Comparison of ENCODE assay signal across 8 mouse cellular contexts in genomic region chr10:63337951-63338836, GRCm38 (mm10). TPM values are rescaled to one million over a fixed set of nuclear protein-coding genes. Genes with fewer than 3 reads are reported as not detected.
DNase-seq lines count a peak whose midpoint lies in the region; ATAC-seq and TF ChIP-seq lines count a peak whose summit lies in the region.

No protein-coding gene starts in this region.

- peaks cover 2% of the 10 kb centered on the region; the same call in 1 of the 2 replicates for H3K4me1 ChIP-seq in intestine, postnatal 0 days (replicated peaks; ENCODE audit: control insufficient read depth, insufficient read depth, low read length)
- peaks cover 24% of the 10 kb centered on the region for H3K4me1 ChIP-seq in limb, embryonic 13.5 days
- H3K4me1 ChIP-seq in midbrain, embryonic 13.5 days (replicated peaks), result peaks cover 23% of the 10 kb centered on the region

- peak overlapping the region; percentile 98 for H3K27ac ChIP-seq in intestine, postnatal 0 days (ENCODE audit: low read depth, low read length)
- H3K27ac ChIP-seq in limb, embryonic 13.5 days, result peak overlapping the region; percentile 94
- H3K27ac ChIP-seq in midbrain, embryonic 13.5 days, result peak overlapping the region; percentile 94

- H3K4me2 ChIP-seq in intestine, postnatal 0 days (replicated peaks; ENCODE audit: low read depth), result peak overlapping the region; percentile 80
- peak overlapping the region; percentile 79 for H3K4me2 ChIP-seq in limb, embryonic 13.5 days (replicated peaks)
- H3K4me2 ChIP-seq in midbrain, embryonic 13.5 days (replicated peaks), result peak overlapping the region; percentile 58

- H3K9ac ChIP-seq in intestine, postnatal 0 days (ENCODE audit: low read depth, low read length), result peak overlapping the region; percentile 99
- peak overlapping the region; percentile 95 for H3K9ac ChIP-seq in limb, embryonic 13.5 days
- peak overlapping the region; percentile 96 for H3K9ac ChIP-seq in midbrain, embryonic 13.5 days (replicated peaks)

- no peak for TF ChIP-seq CTCF in intestine, postnatal 0 days (IDR thresholded peaks at IDR 0.05; ENCODE audit: low read depth)

- no peaks in the 10 kb centered on the region for H3K9me3 ChIP-seq in intestine, postnatal 0 days (ENCODE audit: control insufficient read depth)
- H3K9me3 ChIP-seq in limb, embryonic 13.5 days, result no peaks in the 10 kb centered on the region
- no peaks in the 10 kb centered on the region for H3K9me3 ChIP-seq in midbrain, embryonic 13.5 days

- peak; percentile 31 to 52 for DNase-seq in left cerebral cortex, adult 18-20 months (ENCODE audit: low spot score in 2 of 2)
- no peak for DNase-seq in left cerebral cortex, adult 11 months (ENCODE audit: low spot score)
- peak; percentile 35 for DNase-seq in embryo, embryonic 11.5 days (ENCODE audit: low read depth, low spot score)
- peak; percentile 38 to 69 for DNase-seq in gastrocnemius, postnatal 4 days (ENCODE audit: low spot score in 2 of 2)
- peak; percentile 70 to 76 for DNase-seq in spleen, postnatal 10 days (ENCODE audit: low spot score in 2 of 2)

- WGBS in intestine, postnatal 0 days, result under 1% methylated on average over 77 of the region's 113 CpGs
- WGBS in limb, embryonic 13.5 days, result 1% methylated on average over 98 of the region's 113 CpGs
- under 1% methylated on average over 91 of the region's 113 CpGs for WGBS in midbrain, embryonic 13.5 days

- peak overlapping the region; percentile 82 for H3K4me3 ChIP-seq in intestine, postnatal 0 days (ENCODE audit: low read depth, low read length)
- H3K4me3 ChIP-seq in limb, embryonic 13.5 days, result peak overlapping the region; percentile 77
- peak overlapping the region; percentile 78 for H3K4me3 ChIP-seq in midbrain, embryonic 13.5 days (replicated peaks)

- peak; percentile 77 for ATAC-seq in intestine, postnatal 0 days
- ATAC-seq in limb, embryonic 13.5 days (ENCODE audit: low FRiP score, low read depth), result peak; percentile 77
- ATAC-seq in midbrain, embryonic 13.5 days, result peak; percentile 91

- H3K36me3 ChIP-seq in intestine, postnatal 0 days (ENCODE audit: control insufficient read depth, insufficient read depth), result peaks cover 16% of the 10 kb centered on the region
- peaks cover 22% of the 10 kb centered on the region for H3K36me3 ChIP-seq in limb, embryonic 13.5 days
- H3K36me3 ChIP-seq in midbrain, embryonic 13.5 days, result peaks cover 17% of the 10 kb centered on the region

- no peaks in the 10 kb centered on the region for H3K27me3 ChIP-seq in intestine, postnatal 0 days (replicated peaks; ENCODE audit: control insufficient read depth, insufficient read depth, low read length)
- no peaks in the 10 kb centered on the region for H3K27me3 ChIP-seq in limb, embryonic 13.5 days
- no peaks in the 10 kb centered on the region for H3K27me3 ChIP-seq in midbrain, embryonic 13.5 days

RNA-seq across cellular contexts. Expression of gene Sirt1, which starts 43.3 kb away (rescaled TPM):
- total RNA-seq in left cerebral cortex, adult 18-20 months (2021), result 10 to 100 TPM; 15.1 to 16.6 TPM
- total RNA-seq in gastrocnemius, postnatal 4 days (2021), result 10 to 100 TPM in 1 of 2 experiments, 1 to 10 TPM in 1; 9.3 to 14.1 TPM
- polyA plus RNA-seq in intestine, postnatal 0 days (2015; fragmentation: Nextera tagmentation; extraction: Ambion mirVana), result 3.9 and 5.2 TPM in 2 replicates
- 6.5 and 7.3 TPM in 2 replicates for polyA plus RNA-seq in limb, embryonic 13.5 days (2015; fragmentation: Nextera tagmentation; extraction: Ambion mirVana)
- 5.5 and 5.8 TPM in 2 replicates for polyA plus RNA-seq in midbrain, embryonic 13.5 days (2015; fragmentation: Nextera tagmentation; extraction: Ambion mirVana)

RNA-seq across cellular contexts. Expression of gene Dnajc12, which starts 44.0 kb away (rescaled TPM):
- 10 to 100 TPM; 26.2 to 31.6 TPM for total RNA-seq in left cerebral cortex, adult 18-20 months (2021)
- total RNA-seq in gastrocnemius, postnatal 4 days (2021), result 10 to 100 TPM in 1 of 2 experiments, 1 to 10 TPM in 1; 9.4 to 10.9 TPM
- 5.3 and 6.4 TPM in 2 replicates for polyA plus RNA-seq in intestine, postnatal 0 days (2015; fragmentation: Nextera tagmentation; extraction: Ambion mirVana)
- polyA plus RNA-seq in limb, embryonic 13.5 days (2015; fragmentation: Nextera tagmentation; extraction: Ambion mirVana), result 12.0 and 12.8 TPM in 2 replicates
- polyA plus RNA-seq in midbrain, embryonic 13.5 days (2015; fragmentation: Nextera tagmentation; extraction: Ambion mirVana), result 15.9 and 21.7 TPM in 2 replicates
